Mouse (Mus musculus): ENCODE results near the gene Slc37a3.

DNA sequence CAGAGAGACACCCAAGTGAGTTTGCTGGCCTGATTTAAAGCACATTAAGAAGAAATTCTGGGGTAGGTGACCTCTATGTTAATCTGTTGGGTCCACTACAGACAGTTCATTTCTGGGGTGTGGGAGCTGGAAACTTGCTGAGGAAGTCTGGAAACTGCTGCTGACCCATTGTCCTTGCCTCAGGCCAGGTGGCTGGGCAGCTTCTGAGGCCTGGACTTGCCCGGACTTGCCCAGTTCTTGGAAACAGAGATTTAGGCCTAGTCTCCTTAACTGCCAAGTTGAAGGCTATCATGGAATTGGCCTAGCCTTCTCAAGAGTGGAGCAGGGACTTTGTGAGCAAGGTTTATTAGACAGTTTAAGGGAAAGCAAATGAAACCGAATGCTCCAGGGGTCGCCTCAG lies 92.6 kb downstream of the Slc37a3 start:
- TF ChIP-seq CTCF (IDR thresholded peaks at IDR 0.05; ENCODE audit: extremely low read depth, insufficient read depth, low read length) (no peak), POLR2A (IDR thresholded peaks at IDR 0.05; ENCODE audit: extremely low read depth, insufficient read depth, low read length) (no peak)
